Mouse (Mus musculus) CH12.LX (cell line): ENCODE measurements around the gene Runx2. TPM values are rescaled to one million over a fixed set of nuclear protein-coding genes. Genes with fewer than 3 reads are reported as not detected.

Source experiments
- DNase-seq: peaks from one replicate; pipeline ENCODE4 v3.0.0-alpha.2; 2013; ENCODE audit errors: extremely low read depth
- H3K27ac ChIP-seq: 2 replicates; pipeline ENCODE4 v1.5.1; 2012; ENCODE audit warnings: low read depth, mild to moderate bottlenecking, control low read depth, moderate library complexity; ENCODE audit not compliant: insufficient read depth
- H3K27me3 ChIP-seq: replicated peaks from 2 replicates; pipeline ENCODE3; 2012; ENCODE audit warnings: inconsistent platforms
- H3K36me3 ChIP-seq, 2 experiments: replicated peaks in 1 of 2; 2 replicates each; pipeline versions ENCODE3 to v1.6.1; 2012; ENCODE audit warnings: inconsistent platforms in 1 of 2, low read length in 1 of 2, mild to moderate bottlenecking in 1 of 2, mixed read lengths in 1 of 2, moderate library complexity in 1 of 2; ENCODE audit not compliant: control insufficient read depth in 1 of 2, insufficient read depth in 1 of 2
- H3K4me1 ChIP-seq, 2 experiments: 2 replicates each; pipeline ENCODE4 v1.6.1; 2012; ENCODE audit warnings: inconsistent platforms in 1 of 2, moderate library complexity in 1 of 2; ENCODE audit not compliant: insufficient read depth in 2 of 2, control insufficient read depth in 1 of 2
- H3K4me2 ChIP-seq: 2 replicates; pipeline ENCODE4 v1.6.1; 2012; ENCODE audit warnings: low read depth, mild to moderate bottlenecking, control low read depth; ENCODE audit not compliant: poor library complexity, insufficient read depth, severe bottlenecking
- H3K4me3 ChIP-seq, 3 experiments: fragments of 150-350 bp in 1 of 3; sonication (generic) in 1 of 3; replicated peaks in 1 of 3; 2 replicates each; pipeline versions ENCODE3 to v1.5.1; 2011 to 2012; ENCODE audit warnings: low read depth in 2 of 3, low read length in 2 of 3, mild to moderate bottlenecking in 2 of 3, moderate library complexity in 2 of 3, control low read depth in 1 of 3, improper control_type of control experiment in 1 of 3, inconsistent platforms in 1 of 3, mixed read lengths in 1 of 3; ENCODE audit not compliant: poor library complexity in 1 of 3
- H3K79me2 ChIP-seq: replicated peaks from 2 replicates; pipeline ENCODE4 v1.6.1; 2012; ENCODE audit warnings: mild to moderate bottlenecking, moderate library complexity; ENCODE audit not compliant: control insufficient read depth, poor library complexity, insufficient read depth, severe bottlenecking; ENCODE audit errors: extremely low read depth
- H3K9ac ChIP-seq: 2 replicates; pipeline ENCODE4 v1.6.1; 2012; ENCODE audit warnings: low read depth, mild to moderate bottlenecking, control low read depth, moderate library complexity; ENCODE audit not compliant: insufficient read depth
- H3K9me3 ChIP-seq: replicated peaks from 2 replicates; pipeline ENCODE3; 2012; ENCODE audit warnings: low read length, inconsistent platforms, mixed read lengths
- BHLHE40 ChIP-seq: IDR thresholded peaks from 2 replicates; pipeline ENCODE4 v1.6.1; 2011; ENCODE audit warnings: mild to moderate bottlenecking, low read depth, low read length, improper control_type of control experiment
- CHD1 ChIP-seq: IDR thresholded peaks from 2 replicates; pipeline ENCODE4 v1.6.1; 2012; ENCODE audit warnings: low read depth, low read length, improper control_type of control experiment, inconsistent platforms
- CHD2 ChIP-seq: IDR thresholded peaks from 2 replicates; pipeline ENCODE4 v1.6.1; 2011; ENCODE audit warnings: low read length, improper control_type of control experiment
- CTCF ChIP-seq, 2 experiments: IDR thresholded peaks in 1 of 2; conservative IDR thresholded peaks in 1 of 2; 2 replicates each; pipeline ENCODE4 v1.5.1; 2011 to 2012; ENCODE audit warnings: low read depth in 2 of 2, low read length in 2 of 2, improper control_type of control experiment in 1 of 2, inconsistent platforms in 1 of 2, mild to moderate bottlenecking in 1 of 2, moderate library complexity in 1 of 2
- E2F4 ChIP-seq: IDR thresholded peaks from 2 replicates; pipeline ENCODE4 v1.6.1; 2011; ENCODE audit warnings: low read depth, low read length, improper control_type of control experiment; ENCODE audit not compliant: insufficient replicate concordance
- ELF1 ChIP-seq: IDR thresholded peaks from 2 replicates; pipeline ENCODE4 v1.6.1; 2014; ENCODE audit warnings: low read depth, mild to moderate bottlenecking, inconsistent platforms, low read length, improper control_type of control experiment
- EP300 ChIP-seq: IDR thresholded peaks from 2 replicates; pipeline ENCODE4 v1.6.1; 2011; ENCODE audit warnings: low read length, improper control_type of control experiment
- ETS1 ChIP-seq: conservative IDR thresholded peaks from 2 replicates; pipeline ENCODE4 v1.6.1; 2012; ENCODE audit warnings: low read depth, mild to moderate bottlenecking, inconsistent platforms, low read length, improper control_type of control experiment, moderate library complexity
- GABPA ChIP-seq: IDR thresholded peaks from 2 replicates; pipeline ENCODE4 v1.6.1; 2012; ENCODE audit warnings: low read depth, low read length, improper control_type of control experiment, inconsistent platforms; ENCODE audit not compliant: insufficient replicate concordance
- HCFC1 ChIP-seq: IDR thresholded peaks from 2 replicates; pipeline ENCODE4 v1.6.1; 2012; ENCODE audit warnings: low read depth, mild to moderate bottlenecking, inconsistent platforms, low read length, improper control_type of control experiment
- IRF4 ChIP-seq: IDR thresholded peaks from 2 replicates; pipeline ENCODE4 v1.6.1; 2014; ENCODE audit warnings: low read depth, mild to moderate bottlenecking, inconsistent platforms, low read length, improper control_type of control experiment
- JUN ChIP-seq: IDR thresholded peaks from 2 replicates; pipeline ENCODE4 v1.6.1; 2011; ENCODE audit warnings: low read depth, mild to moderate bottlenecking, low read length, improper control_type of control experiment, moderate library complexity; ENCODE audit not compliant: insufficient read depth
- JUND ChIP-seq: conservative IDR thresholded peaks from 2 replicates; pipeline ENCODE4 v1.6.1; 2011; ENCODE audit warnings: low read depth, low read length, improper control_type of control experiment
- KAT2A ChIP-seq: IDR thresholded peaks from 2 replicates; pipeline ENCODE4 v1.6.1; 2012; ENCODE audit warnings: low read length, improper control_type of control experiment, inconsistent platforms; ENCODE audit not compliant: insufficient replicate concordance
- MAFK ChIP-seq: IDR thresholded peaks from 2 replicates; pipeline ENCODE4 v1.6.1; 2011; ENCODE audit warnings: low read length, improper control_type of control experiment; ENCODE audit not compliant: insufficient replicate concordance
- MAX ChIP-seq: IDR thresholded peaks from 2 replicates; pipeline ENCODE4 v1.6.1; 2011; ENCODE audit warnings: low read length, improper control_type of control experiment
- MAZ ChIP-seq: IDR thresholded peaks from 2 replicates; pipeline ENCODE4 v1.6.1; 2012; ENCODE audit warnings: low read depth, mild to moderate bottlenecking, inconsistent platforms, low read length, improper control_type of control experiment, moderate library complexity
- MEF2A ChIP-seq: IDR thresholded peaks from 2 replicates; pipeline ENCODE4 v1.6.1; 2014; ENCODE audit warnings: low read depth, mild to moderate bottlenecking, inconsistent platforms, low read length, improper control_type of control experiment, borderline replicate concordance
- MXI1 ChIP-seq: IDR thresholded peaks from 2 replicates; pipeline ENCODE4 v1.6.1; 2011; ENCODE audit warnings: mild to moderate bottlenecking, low read depth, low read length, improper control_type of control experiment
- MYC ChIP-seq: IDR thresholded peaks from 2 replicates; pipeline ENCODE4 v1.6.1; 2011; ENCODE audit warnings: low read depth, mild to moderate bottlenecking, improper control_type of control experiment, low read length
- NELFE ChIP-seq: IDR thresholded peaks from 2 replicates; pipeline ENCODE4 v1.6.1; 2011; ENCODE audit warnings: low read depth, low read length, improper control_type of control experiment
- NRF1 ChIP-seq: IDR thresholded peaks from 2 replicates; pipeline ENCODE4 v1.6.1; 2014; ENCODE audit warnings: low read depth, mild to moderate bottlenecking, inconsistent platforms, low read length, improper control_type of control experiment, moderate library complexity
- PAX5 ChIP-seq: IDR thresholded peaks from 2 replicates; pipeline ENCODE4 v1.6.1; 2012; ENCODE audit warnings: low read length, inconsistent platforms, mixed read lengths
- POLR2A ChIP-seq: IDR thresholded peaks from 2 replicates; pipeline ENCODE4 v1.6.1; 2011; ENCODE audit warnings: low read depth, mild to moderate bottlenecking, improper control_type of control experiment, low read length
- POLR2AphosphoS2 ChIP-seq: IDR thresholded peaks from 2 replicates; pipeline ENCODE4 v1.6.1; 2011; ENCODE audit warnings: low read depth, low read length, improper control_type of control experiment
- RAD21 ChIP-seq: IDR thresholded peaks from 2 replicates; pipeline ENCODE4 v1.6.1; 2011; ENCODE audit warnings: low read depth, mild to moderate bottlenecking, low read length, improper control_type of control experiment, moderate library complexity
- RCOR1 ChIP-seq: conservative IDR thresholded peaks from 2 replicates; pipeline ENCODE4 v1.6.1; 2012; ENCODE audit warnings: low read depth, mild to moderate bottlenecking, inconsistent platforms, low read length, improper control_type of control experiment
- SIN3A ChIP-seq: IDR thresholded peaks from 2 replicates; pipeline ENCODE4 v1.6.1; 2012; ENCODE audit warnings: low read length, improper control_type of control experiment, inconsistent platforms
- SMC3 ChIP-seq: IDR thresholded peaks from 2 replicates; pipeline ENCODE4 v1.6.1; 2011; ENCODE audit warnings: low read depth, low read length, improper control_type of control experiment
- TBP ChIP-seq: conservative IDR thresholded peaks from 2 replicates; pipeline ENCODE4 v1.6.1; 2011; ENCODE audit warnings: low read depth, low read length, improper control_type of control experiment
- TCF12 ChIP-seq: IDR thresholded peaks from 2 replicates; pipeline ENCODE4 v1.6.1; 2014; ENCODE audit warnings: low read depth, mild to moderate bottlenecking, inconsistent platforms, low read length, improper control_type of control experiment
- UBTF ChIP-seq: IDR thresholded peaks from 2 replicates; pipeline ENCODE4 v1.6.1; 2012; ENCODE audit warnings: low read depth, mild to moderate bottlenecking, inconsistent platforms, low read length, improper control_type of control experiment, moderate library complexity
- USF1 ChIP-seq: IDR thresholded peaks from 2 replicates; pipeline ENCODE4 v1.6.1; 2014; ENCODE audit warnings: low read depth, mild to moderate bottlenecking, inconsistent platforms, low read length, improper control_type of control experiment
- USF2 ChIP-seq: conservative IDR thresholded peaks from 2 replicates; pipeline ENCODE4 v1.6.1; 2011; ENCODE audit warnings: low read depth, low read length, improper control_type of control experiment
- ZC3H11A ChIP-seq: IDR thresholded peaks from 2 replicates; pipeline ENCODE4 v1.6.1; 2012; ENCODE audit warnings: low read depth, mild to moderate bottlenecking, inconsistent platforms, low read length, improper control_type of control experiment
- ZKSCAN1 ChIP-seq: IDR thresholded peaks from 2 replicates; pipeline ENCODE4 v1.6.1; 2012; ENCODE audit warnings: low read depth, inconsistent platforms, low read length, improper control_type of control experiment, borderline replicate concordance
- ZMIZ1 ChIP-seq: IDR thresholded peaks from 2 replicates; pipeline ENCODE4 v1.6.1; 2012; ENCODE audit warnings: low read depth, mild to moderate bottlenecking, inconsistent platforms, low read length, improper control_type of control experiment
- ZNF384 ChIP-seq: IDR thresholded peaks from 2 replicates; pipeline ENCODE4 v1.6.1; 2012; ENCODE audit warnings: low read depth, low read length, improper control_type of control experiment, inconsistent platforms
- dilution Hi-C: fragments of 300-500 bp; cut with MboI; formaldehyde crosslinking; loops from 2 replicates; pipeline ENCODE4 v1.14.3; 2020; ENCODE audit warnings: low sequenced_read_pairs; ENCODE audit not compliant: extremely low pct_unique_long_range_greater_than_20kb, extremely low pct_ligation_motif_present
- in situ Hi-C: fragments of 300-500 bp; cut with MboI; formaldehyde crosslinking; loops from 3 replicates; pipeline ENCODE4 v1.14.3; 2019; ENCODE audit warnings: low sequenced_read_pairs, low pct_ligation_motif_present, low pct_unique_long_range_greater_than_20kb, mixed read lengths
- polyA plus RNA-seq: library from polyadenylated mRNA; unstranded; fragments of >175 nt; gene quantifications from 2 replicates; pipeline ENCODE4 v1.2.1, GENCODE M21; 2012; ENCODE audit warnings: low read depth; ENCODE audit not compliant: insufficient read length
- total RNA-seq, 2 experiments: library from RNA; depleted of rRNA; stranded (reverse); fragments of 300-350 nt in 1 of 2; fragments of >200 nt in 1 of 2; gene quantifications; 2 replicates each; pipeline ENCODE4 v1.2.3; 2012 to 2014

Gene Runx2
- total and polyA plus RNA-seq, 3 experiments, result 0.70 to 1.4 (median 1.1) TPM

DNA sequence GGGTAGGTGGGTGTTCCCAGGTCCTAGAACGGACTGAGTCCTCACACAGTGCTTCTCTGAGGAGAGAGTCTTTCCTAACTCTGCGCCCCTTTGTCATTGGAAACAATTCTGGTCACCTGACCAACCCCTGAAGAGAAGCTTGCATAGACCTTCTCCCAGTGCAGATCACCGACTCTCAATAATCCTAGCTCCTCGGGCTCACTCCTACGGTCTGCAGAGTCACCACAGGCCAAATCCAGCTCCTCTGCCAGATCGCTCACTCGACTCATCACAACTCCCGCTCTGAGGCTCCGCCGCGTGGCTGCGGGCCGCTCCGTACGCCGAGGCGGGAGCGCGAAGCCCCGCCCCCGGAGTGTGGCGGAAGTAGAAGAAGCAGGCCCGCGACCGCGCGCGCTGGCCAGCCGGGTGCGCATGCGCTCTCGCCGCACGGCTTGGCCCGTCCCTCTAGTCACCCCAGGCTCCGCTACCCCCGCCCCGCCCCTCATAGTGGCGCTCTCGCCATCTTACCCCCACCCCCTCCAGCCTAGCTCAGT, 37.8 kb downstream of the Runx2 start, which contains the start of gene Supt3:
Gene Supt3 (plus strand): TSS at position 415 of the 533 bp plus-strand sequence.
- H3K9ac ChIP-seq, result peak within 1 kb of the TSS; percentile 92
- H3K27me3 ChIP-seq, result no peaks in the 10 kb centered on the region
- no peaks in the 10 kb centered on the region for H3K36me3 ChIP-seq
- peak within 1 kb of the TSS; percentile 55 for H3K27ac ChIP-seq
- H3K4me1 ChIP-seq, result peaks cover 0 to 13% of the 10 kb centered on the region in 2 experiments; a peak in 2 of 4 replicates
- H3K79me2 ChIP-seq, result no peaks in the 10 kb centered on the region; the same call in 1 of the 2 replicates
- peak; percentile 93 for DNase-seq
- in situ Hi-C loops, result no loop called here
- peak within 1 kb of the TSS; percentile 75 to 90 (median 81) for H3K4me3 ChIP-seq
- TF ChIP-seq EP300 (0 out of 2 replicates have a peak, but pooled peaks have one; percentile 10), MXI1 (peak; percentile 91), BHLHE40 (peak; percentile 65), ZNF384 (no peak), RCOR1 (no peak), NELFE (peak; percentile 79), ETS1 (no peak), POLR2AphosphoS2 (no peak), E2F4 (peak; percentile 88), RAD21 (peak; percentile 8), MYC (peak; percentile 92), MAZ (peak; percentile 53; the same call in 1 of the 2 replicates), SIN3A (peak; percentile 89), JUND (no peak), ZC3H11A (no peak), UBTF (no peak), NRF1 (peak; percentile 88), TBP (0 out of 2 replicates have a peak, but pooled peaks have one; percentile 29), ZMIZ1 (peak; percentile 80; the same call in 1 of the 2 replicates), ELF1 (peak; percentile 99), CTCF (conservative IDR thresholded peaks at IDR 0.05 in 1 of 2, IDR thresholded peaks at IDR 0.05 in 1 of 2; ENCODE audit: low read depth in 2 of 2, low read length in 2 of 2) (peak in 1 of 2 experiments; percentile 40; a peak in 2 of 4 replicates), PAX5 (no peak), SMC3 (peak; percentile 48), CHD1 (no peak), GABPA (no peak), MEF2A (no peak), USF2 (peak; percentile 59), ZKSCAN1 (no peak), POLR2A (peak; percentile 86), MAX (peak; percentile 96), HCFC1 (peak; percentile 85), TCF12 (peak; percentile 75), KAT2A (0 out of 2 replicates have a peak, but pooled peaks have one; percentile 69), MAFK (no peak), IRF4 (no peak; the same call in 1 of the 2 replicates), CHD2 (no peak), USF1 (peak; percentile 75), JUN (no peak)
- H3K4me2 ChIP-seq, result peak within 1 kb of the TSS; percentile 74; the same call in 1 of the 2 replicates
- H3K9me3 ChIP-seq, result no peaks in the 10 kb centered on the region
- dilution Hi-C loops, result no loop called here
